Mouse (Mus musculus): ENCODE measurements around the gene a.

GRCm38 (mm10) chr2:154754068-154754560, 37.1 kb upstream of the a start:
- TF ChIP-seq CTCF (IDR thresholded peaks at IDR 0.05; ENCODE audit: low read depth, low read length): no peak
- no peak for TF ChIP-seq POLR2A (IDR thresholded peaks at IDR 0.05; ENCODE audit: insufficient read depth, low read length)
- no peak for TF ChIP-seq EP300 (IDR thresholded peaks at IDR 0.05; ENCODE audit: insufficient read depth, low read depth, low read length)

Data from ES-Bruce4 (cell line).